Mouse (Mus musculus): ENCODE data around the gene Slc34a3.

- TF ChIP-seq CTCF (IDR thresholded peaks at IDR 0.05; ENCODE audit: insufficient read depth, low read length) (no peak), POLR2A (IDR thresholded peaks at IDR 0.05; ENCODE audit: borderline replicate concordance, extremely low read depth, low read depth, low read length) (no peak)
These were observed 7.3 kb downstream of the Slc34a3 start for GRCm38 (mm10) chr2:25226864-25227263.

All from lung, adult 2 months (tissue).